Mouse (Mus musculus) gastrocnemius, adult 8-10 months (tissue): ENCODE results near the gene Scp2. TPM values are rescaled to one million over a fixed set of nuclear protein-coding genes. Genes with fewer than 3 reads are reported as not detected.

Experiments
- DNase-seq, 2 experiments: peaks; one replicate each; pipeline ENCODE4 v3.0.0; 2022; ENCODE audit warnings: low spot score in 2 of 2
- microRNA-seq: library from miRNA; unstranded; fragments of <30 nt; microRNA quantifications from one replicate; pipeline ENCODE4 v1.2.0, GENCODE M21; 2022
- total RNA-seq, 4 experiments: library from RNA; stranded (reverse); gene quantifications; 2 replicates each; pipeline ENCODE4 v1.2.4; 2022

Scp2 gene
- total RNA-seq, 4 experiments from 2014 or later = 159 to 176 (median 161) TPM

GRCm38 (mm10) chr4:108018961-108019921 is 125.6 kb downstream of the Scp2 start:
- DNase-seq = no peak

GRCm38 (mm10) chr4:108018241-108018923 is 126.4 kb downstream of the Scp2 start:
- no peak for DNase-seq

- DNase-seq = no peak
Measured at GRCm38 (mm10) chr4:108017839-108018238, 127.0 kb downstream of the Scp2 start.

- DNase-seq = no peak
Measured at GRCm38 (mm10) chr4:108016321-108016720, 128.5 kb downstream of the Scp2 start.

- DNase-seq = peak; percentile 74 to 85
Measured at GRCm38 (mm10) chr4:108015067-108015765, 129.6 kb downstream of the Scp2 start.

- no peak for DNase-seq
Measured at GRCm38 (mm10) chr4:108014466-108014865, 130.3 kb downstream of the Scp2 start.

- DNase-seq = no peak
Measured at GRCm38 (mm10) chr4:108008541-108008940, 136.3 kb downstream of the Scp2 start.

GRCm38 (mm10) chr4:108007532-108008103 is 137.2 kb downstream of the Scp2 start:
- no peak for DNase-seq

- DNase-seq = no peak
Measured at GRCm38 (mm10) chr4:108005328-108005727, 139.5 kb downstream of the Scp2 start.

GRCm38 (mm10) chr4:107999380-107999779 is 145.4 kb downstream of the Scp2 start:
- DNase-seq = no peak

- DNase-seq = peak; percentile 49 to 69
Measured at GRCm38 (mm10) chr4:107998641-107999332, 146.0 kb downstream of the Scp2 start.

- DNase-seq = no peak
Measured at GRCm38 (mm10) chr4:107996418-107996986, 148.3 kb downstream of the Scp2 start.

GRCm38 (mm10) chr4:107995727-107996126 is 149.1 kb downstream of the Scp2 start:
- no peak for DNase-seq

- no peak for DNase-seq
Measured at GRCm38 (mm10) chr4:107995011-107995410, 149.8 kb downstream of the Scp2 start.

Small RNAs within 50 kb of the gene (microRNA-seq; reads per million reads assigned to microRNA genes)
- not detected for gene Mir6397

Other genes with a start within 250 kb of the Scp2 start
- gene Cpt2, start 221.4 kb downstream of the Scp2 start, total RNA-seq = 10 to 100 TPM; 47.3 to 67.2 (median 53.9) TPM
- gene Slc1a7, start 176.7 kb downstream of the Scp2 start, total RNA-seq = under 1 TPM in 3 of 4 experiments, not detected in 1; 0.15 to 0.27 (median 0.16) TPM
- gene Podn, start 48.6 kb downstream of the Scp2 start, total RNA-seq = 1 to 10 TPM; 5.1 to 7.9 (median 5.5) TPM
- 1 to 10 TPM; 6.3 to 9.1 (median 7.4) TPM for gene Echdc2, start 20.4 kb upstream of the Scp2 start, total RNA-seq
- 1 to 10 TPM in 3 of 4 experiments, under 1 TPM in 1; 0.56 to 1.6 (median 1.2) TPM for gene Zyg11a, start 73.0 kb upstream of the Scp2 start, total RNA-seq
- gene Zyg11b, start 156.1 kb upstream of the Scp2 start, total RNA-seq = 10 to 100 TPM; 58.6 to 67.0 (median 65.0) TPM
- 10 to 100 TPM; 26.4 to 40.8 (median 33.7) TPM for gene Coa7, start 183.1 kb upstream of the Scp2 start, total RNA-seq
- gene Shisal2a, start 238.4 kb upstream of the Scp2 start, total RNA-seq = not detected